8 mouse cellular contexts compared by ENCODE assay signal in genomic region chr14:32121920-32122315, GRCm38 (mm10). TPM values are rescaled to one million over a fixed set of nuclear protein-coding genes. Genes with fewer than 3 reads are reported as not detected.
DNase-seq lines count a peak whose midpoint lies in the region; ATAC-seq and TF ChIP-seq lines count a peak whose summit lies in the region.
"Had no signal": no experiment of that assay in that cellular context is flagged by ENCODE, and none has a peak within 500 bp of the region (broad histone marks: within the 10 kb centered on the region; RNA-seq: fewer than 3 reads in every experiment).

No protein-coding gene starts in this region.

- no peak overlapping the region for H3K4me2 ChIP-seq in midbrain, postnatal 0 days (ENCODE audit: low read depth, low read length, poor library complexity, severe bottlenecking)
- no peak overlapping the region for H3K4me2 ChIP-seq in midbrain, embryonic 13.5 days (replicated peaks)
- no peak overlapping the region for H3K4me2 ChIP-seq in intestine, postnatal 0 days (replicated peaks; ENCODE audit: low read depth)
- H3K4me2 ChIP-seq: heart, embryonic 13.5 days had no signal

- no peak overlapping the region for H3K4me3 ChIP-seq in midbrain, postnatal 0 days (ENCODE audit: low read depth, low read length)
- H3K4me3 ChIP-seq in midbrain, embryonic 13.5 days (replicated peaks), result no peak overlapping the region
- H3K4me3 ChIP-seq in intestine, postnatal 0 days (ENCODE audit: low read depth, low read length), result no peak overlapping the region
- H3K4me3 ChIP-seq: heart, embryonic 13.5 days had no signal

- WGBS in midbrain, postnatal 0 days, result 48% methylated on average over 2 of the region's 2 CpGs
- WGBS in midbrain, embryonic 13.5 days, result 50% methylated on average over 2 of the region's 2 CpGs
- 40% methylated on average over 2 of the region's 2 CpGs for WGBS in intestine, postnatal 0 days

- no peak for DNase-seq in midbrain, postnatal 0 days (ENCODE audit: low spot score)
- peak; percentile 35 for DNase-seq in lung, postnatal 14 days
- peak; percentile 36 for DNase-seq in thymus, postnatal 25 days
- DNase-seq in layer of hippocampus, postnatal 10 days (ENCODE audit: low spot score in 2 of 2), result no peak

- peak; percentile 36 for TF ChIP-seq CTCF in midbrain, postnatal 0 days (IDR thresholded peaks at IDR 0.05)
- TF ChIP-seq CTCF in intestine, postnatal 0 days (IDR thresholded peaks at IDR 0.05; ENCODE audit: low read depth), result peak; percentile 76

- no peak for ATAC-seq in midbrain, postnatal 0 days (ENCODE audit: low FRiP score)
- no peak for ATAC-seq in midbrain, embryonic 13.5 days
- peak; percentile 32 for ATAC-seq in activated CD4-positive, CD25-positive, alpha-beta regulatory T cell, adult 4 months
- ATAC-seq in intestine, postnatal 0 days, result no peak

- no peaks in the 10 kb centered on the region for H3K36me3 ChIP-seq in midbrain, postnatal 0 days (ENCODE audit: insufficient read depth, low read length)
- no peaks in the 10 kb centered on the region for H3K36me3 ChIP-seq in midbrain, embryonic 13.5 days
- no peaks in the 10 kb centered on the region for H3K36me3 ChIP-seq in intestine, postnatal 0 days (ENCODE audit: control insufficient read depth, insufficient read depth)
- H3K36me3 ChIP-seq: heart, embryonic 13.5 days had no signal

- H3K27me3 ChIP-seq in midbrain, postnatal 0 days (ENCODE audit: insufficient read depth, low read length), result no peaks in the 10 kb centered on the region
- H3K27me3 ChIP-seq in midbrain, embryonic 13.5 days, result no peaks in the 10 kb centered on the region
- H3K27me3 ChIP-seq in intestine, postnatal 0 days (replicated peaks; ENCODE audit: control insufficient read depth, insufficient read depth, low read length), result no peaks in the 10 kb centered on the region
- H3K27me3 ChIP-seq: heart, embryonic 13.5 days had no signal

- no peaks in the 10 kb centered on the region for H3K4me1 ChIP-seq in midbrain, postnatal 0 days (ENCODE audit: insufficient read depth, low read length)
- H3K4me1 ChIP-seq in midbrain, embryonic 13.5 days (replicated peaks), result no peaks in the 10 kb centered on the region
- H3K4me1 ChIP-seq in intestine, postnatal 0 days (replicated peaks; ENCODE audit: control insufficient read depth, insufficient read depth, low read length), result no peaks in the 10 kb centered on the region
- H3K4me1 ChIP-seq: heart, embryonic 13.5 days had no signal

- H3K9ac ChIP-seq in midbrain, postnatal 0 days (replicated peaks; ENCODE audit: low read length, poor library complexity, severe bottlenecking), result no peak overlapping the region
- H3K9ac ChIP-seq in midbrain, embryonic 13.5 days (replicated peaks), result no peak overlapping the region
- H3K9ac ChIP-seq in intestine, postnatal 0 days (ENCODE audit: low read depth, low read length), result no peak overlapping the region
- H3K9ac ChIP-seq: heart, embryonic 13.5 days had no signal

- no peaks in the 10 kb centered on the region for H3K9me3 ChIP-seq in midbrain, postnatal 0 days (ENCODE audit: low read length)
- no peaks in the 10 kb centered on the region for H3K9me3 ChIP-seq in midbrain, embryonic 13.5 days
- no peaks in the 10 kb centered on the region for H3K9me3 ChIP-seq in intestine, postnatal 0 days (ENCODE audit: control insufficient read depth)
- H3K9me3 ChIP-seq: heart, embryonic 13.5 days had no signal

- no peak overlapping the region for H3K27ac ChIP-seq in midbrain, postnatal 0 days (ENCODE audit: low read depth, low read length)
- H3K27ac ChIP-seq in midbrain, embryonic 13.5 days, result no peak overlapping the region
- no peak overlapping the region for H3K27ac ChIP-seq in intestine, postnatal 0 days (ENCODE audit: low read depth, low read length)
- H3K27ac ChIP-seq: heart, embryonic 13.5 days had no signal

RNA-seq across cellular contexts. Expression of gene Msmb, which starts 19.9 kb away (rescaled TPM):
- not detected in 2 replicates for total RNA-seq in midbrain, postnatal 0 days (2014; rRNA removed)
- polyA plus RNA-seq in midbrain, postnatal 0 days (2015; fragmentation: Nextera tagmentation; extraction: Ambion mirVana), result not detected in 2 replicates
- not detected in 2 replicates for polyA plus RNA-seq in midbrain, embryonic 13.5 days (2015; fragmentation: Nextera tagmentation; extraction: Ambion mirVana)
- polyA plus RNA-seq in activated CD4-positive, CD25-positive, alpha-beta regulatory T cell, adult 4 months (2017; shearing (Covaris generic)), result under 1 TPM in 1 of 2 experiments, not detected in 1; 0.66 TPM
- polyA plus RNA-seq in intestine, postnatal 0 days (2015; fragmentation: Nextera tagmentation; extraction: Ambion mirVana), result not detected in 2 replicates
- total RNA-seq in layer of hippocampus, postnatal 10 days (2021), result not detected
- polyA plus RNA-seq: heart, embryonic 13.5 days had no signal

RNA-seq across cellular contexts. Expression of gene Dph3, which starts 36.4 kb away (rescaled TPM):
- total RNA-seq in midbrain, postnatal 0 days (2014; rRNA removed), result 45.7 and 52.2 TPM in 2 replicates
- polyA plus RNA-seq in midbrain, postnatal 0 days (2015; fragmentation: Nextera tagmentation; extraction: Ambion mirVana), result 71.1 and 76.0 TPM in 2 replicates
- 73.9 and 82.5 TPM in 2 replicates for polyA plus RNA-seq in midbrain, embryonic 13.5 days (2015; fragmentation: Nextera tagmentation; extraction: Ambion mirVana)
- 10 to 100 TPM; 72.4 to 81.8 TPM for polyA plus RNA-seq in activated CD4-positive, CD25-positive, alpha-beta regulatory T cell, adult 4 months (2017; shearing (Covaris generic))
- polyA plus RNA-seq in intestine, postnatal 0 days (2015; fragmentation: Nextera tagmentation; extraction: Ambion mirVana), result 103 and 111 TPM in 2 replicates
- total RNA-seq in layer of hippocampus, postnatal 10 days (2021), result 10 to 100 TPM; 33.7 to 38.4 TPM

RNA-seq across cellular contexts. Expression of gene Oxnad1, which starts 36.7 kb away (rescaled TPM):
- 22.6 and 28.2 TPM in 2 replicates for total RNA-seq in midbrain, postnatal 0 days (2014; rRNA removed)
- polyA plus RNA-seq in midbrain, postnatal 0 days (2015; fragmentation: Nextera tagmentation; extraction: Ambion mirVana), result 17.8 and 20.0 TPM in 2 replicates
- polyA plus RNA-seq in midbrain, embryonic 13.5 days (2015; fragmentation: Nextera tagmentation; extraction: Ambion mirVana), result 21.0 and 27.2 TPM in 2 replicates
- polyA plus RNA-seq in activated CD4-positive, CD25-positive, alpha-beta regulatory T cell, adult 4 months (2017; shearing (Covaris generic)), result 10 to 100 TPM in 1 of 2 experiments, 1 to 10 TPM in 1; 7.0 to 19.7 TPM
- polyA plus RNA-seq in intestine, postnatal 0 days (2015; fragmentation: Nextera tagmentation; extraction: Ambion mirVana), result 19.3 and 22.4 TPM in 2 replicates
- total RNA-seq in layer of hippocampus, postnatal 10 days (2021), result 10 to 100 TPM; 19.0 to 20.3 TPM

RNA-seq across cellular contexts. Expression of gene Ncoa4, which starts 37.7 kb away (rescaled TPM):
- total RNA-seq in midbrain, postnatal 0 days (2014; rRNA removed), result 117 and 151 TPM in 2 replicates
- 80.1 and 83.4 TPM in 2 replicates for polyA plus RNA-seq in midbrain, postnatal 0 days (2015; fragmentation: Nextera tagmentation; extraction: Ambion mirVana)
- 89.7 and 93.6 TPM in 2 replicates for polyA plus RNA-seq in midbrain, embryonic 13.5 days (2015; fragmentation: Nextera tagmentation; extraction: Ambion mirVana)
- polyA plus RNA-seq in activated CD4-positive, CD25-positive, alpha-beta regulatory T cell, adult 4 months (2017; shearing (Covaris generic)), result 10 to 100 TPM; 94.6 to 95.8 TPM
- 239 and 254 TPM in 2 replicates for polyA plus RNA-seq in intestine, postnatal 0 days (2015; fragmentation: Nextera tagmentation; extraction: Ambion mirVana)
- total RNA-seq in layer of hippocampus, postnatal 10 days (2021), result 100 to 1,000 TPM; 129 to 134 TPM

Comparison
In these comparisons a context has a peak if more than half of its experiments do, and no peak if none do; other contexts are left out.
1. DNase-seq: peak in lung, postnatal 14 days (single experiment) and thymus, postnatal 25 days (single experiment); none in midbrain, postnatal 0 days (single experiment) and layer of hippocampus, postnatal 10 days (0 of 2).